Mouse (Mus musculus) bone marrow macrophage, adult 2 months (primary cell): ENCODE results near the gene Suv39h2.

Experiments used
- CTCF ChIP-seq: IDR thresholded peaks from 2 replicates; pipeline ENCODE4 v1.5.1; 2012; ENCODE audit warnings: low read depth, mild to moderate bottlenecking, low read length, moderate library complexity
- POLR2A ChIP-seq: IDR thresholded peaks from 2 replicates; pipeline ENCODE4 v1.6.1; 2012; ENCODE audit warnings: mild to moderate bottlenecking, low read depth, low read length, borderline replicate concordance

- TF ChIP-seq CTCF, result no peak
- TF ChIP-seq POLR2A, result no peak
Observed at GRCm38 (mm10) chr2:3449431-3449830, 25.4 kb downstream of the Suv39h2 start.
